ENCODE assay signal across 8 mouse cellular contexts in the genomic region with DNA sequence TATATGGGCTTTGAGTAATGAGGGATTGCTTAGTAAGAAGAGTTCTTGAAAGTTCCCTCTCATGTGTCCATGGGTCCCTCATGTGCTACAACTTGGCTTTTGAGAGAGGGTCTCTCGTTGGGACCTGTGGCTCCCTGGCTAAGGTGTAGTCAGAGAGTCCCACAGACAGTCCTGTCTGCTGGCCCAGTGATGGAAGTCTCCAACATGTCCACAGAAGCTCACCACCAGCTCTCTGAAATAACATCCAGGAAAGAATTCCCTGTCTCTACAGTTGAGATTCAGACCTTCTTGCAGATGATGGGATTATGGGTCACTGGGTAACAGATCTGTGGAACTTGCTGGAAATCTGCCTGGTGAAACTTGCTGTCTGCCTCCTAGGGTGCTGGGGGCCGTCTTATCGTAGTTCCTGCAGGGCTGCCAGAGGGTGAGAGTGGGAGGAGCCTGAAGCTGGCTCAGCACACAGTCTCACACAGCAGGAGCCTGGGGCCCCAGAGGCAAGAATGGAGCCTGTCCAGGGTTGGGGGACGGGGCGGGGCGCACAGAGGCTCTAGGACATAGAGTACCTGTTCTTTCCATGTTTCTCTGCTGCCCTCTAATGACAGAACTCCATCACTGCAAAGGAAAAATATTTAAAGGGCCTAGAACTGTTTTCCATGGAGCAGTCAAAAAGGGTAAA. TPM values are rescaled to one million over a fixed set of nuclear protein-coding genes. Genes with fewer than 3 reads are reported as not detected.
DNase-seq lines count a peak whose midpoint lies in the region; ATAC-seq and TF ChIP-seq lines count a peak whose summit lies in the region.

No protein-coding gene starts in this region.

- H3K27me3 ChIP-seq in CH12.LX (replicated peaks): no peaks in the 10 kb centered on the region
- no peaks in the 10 kb centered on the region for H3K27me3 ChIP-seq in forebrain, embryonic 12.5 days
- H3K27me3 ChIP-seq in heart, postnatal 0 days (ENCODE audit: control insufficient read depth, insufficient read depth, low read length): no peaks in the 10 kb centered on the region
- no peaks in the 10 kb centered on the region for H3K27me3 ChIP-seq in liver, embryonic 16.5 days (ENCODE audit: control insufficient read depth, insufficient read depth, low read depth, low read length)
- H3K27me3 ChIP-seq in neural tube, embryonic 12.5 days (replicated peaks): no peaks in the 10 kb centered on the region
- H3K27me3 ChIP-seq in stomach, postnatal 0 days (ENCODE audit: control insufficient read depth, insufficient read depth, low read length): no peaks in the 10 kb centered on the region

- no peaks in the 10 kb centered on the region for H3K79me2 ChIP-seq in CH12.LX (replicated peaks; ENCODE audit: control insufficient read depth, extremely low read depth, insufficient read depth, poor library complexity, severe bottlenecking)

- peak; percentile 10 to 80; a peak in 2 of 4 replicates for TF ChIP-seq CTCF in CH12.LX (conservative IDR thresholded peaks at IDR 0.05 in 1 of 2, IDR thresholded peaks at IDR 0.05 in 1 of 2; ENCODE audit: low read depth in 2 of 2, low read length in 2 of 2)
- TF ChIP-seq CTCF in heart, postnatal 0 days (IDR thresholded peaks at IDR 0.05; ENCODE audit: low read depth): peak; percentile 83
- peak; percentile 84 for TF ChIP-seq CTCF in stomach, postnatal 0 days (IDR thresholded peaks at IDR 0.05; ENCODE audit: low read depth)

- 10% methylated on average over 6 of the region's 6 CpGs for WGBS in forebrain, embryonic 12.5 days
- 5% methylated on average over 6 of the region's 6 CpGs for WGBS in heart, postnatal 0 days
- WGBS in liver, embryonic 16.5 days (ENCODE audit: insufficient replicate concordance): 4% methylated on average over 6 of the region's 6 CpGs
- 13% methylated on average over 6 of the region's 6 CpGs for WGBS in neural tube, embryonic 12.5 days
- 8% methylated on average over 6 of the region's 6 CpGs for WGBS in stomach, postnatal 0 days

- peak overlapping the region; percentile 66 for H3K27ac ChIP-seq in CH12.LX (ENCODE audit: insufficient read depth, low read depth)
- peak overlapping the region; percentile 15; the same call in 1 of the 2 replicates for H3K27ac ChIP-seq in forebrain, embryonic 12.5 days
- peak overlapping the region; percentile 90 for H3K27ac ChIP-seq in heart, postnatal 0 days (ENCODE audit: low read depth)
- peak overlapping the region; percentile 93 for H3K27ac ChIP-seq in liver, embryonic 16.5 days (ENCODE audit: low read length)
- H3K27ac ChIP-seq in neural tube, embryonic 12.5 days: no peak overlapping the region
- peak overlapping the region; percentile 72 for H3K27ac ChIP-seq in stomach, postnatal 0 days (replicated peaks)

- DNase-seq in CH12.LX (ENCODE audit: extremely low read depth): peak; percentile 96
- DNase-seq in c-Kit-positive CD71-positive TER-119-negative erythroid progenitor cells, embryonic 14.5 days (ENCODE audit: low read depth): peak; percentile 95
- DNase-seq in heart, postnatal 0 days (ENCODE audit: low spot score): peak; percentile 88
- DNase-seq in kidney, postnatal 36 days: peak; percentile 93 to 96
- peak; percentile 92 for DNase-seq in stomach, postnatal 0 days (ENCODE audit: low spot score)

- peaks cover 4 to 47% of the 10 kb centered on the region in 2 experiments for H3K4me1 ChIP-seq in CH12.LX (ENCODE audit: control insufficient read depth in 1 of 2, insufficient read depth in 2 of 2)
- peaks cover 10% of the 10 kb centered on the region for H3K4me1 ChIP-seq in forebrain, embryonic 12.5 days
- peaks cover 18% of the 10 kb centered on the region for H3K4me1 ChIP-seq in heart, postnatal 0 days (ENCODE audit: control insufficient read depth, insufficient read depth)
- peaks cover 33% of the 10 kb centered on the region for H3K4me1 ChIP-seq in liver, embryonic 16.5 days (ENCODE audit: control insufficient read depth, low read depth, low read length)
- no peaks in the 10 kb centered on the region; the same call in 1 of the 2 replicates for H3K4me1 ChIP-seq in neural tube, embryonic 12.5 days
- no peaks in the 10 kb centered on the region; the same call in 1 of the 2 replicates for H3K4me1 ChIP-seq in stomach, postnatal 0 days (replicated peaks; ENCODE audit: control insufficient read depth, insufficient read depth)

- peak; percentile 77 for TF ChIP-seq RAD21 in CH12.LX (IDR thresholded peaks at IDR 0.05; ENCODE audit: low read depth, low read length)

- peak overlapping the region; percentile 45 for H3K9ac ChIP-seq in CH12.LX (ENCODE audit: insufficient read depth, low read depth)
- H3K9ac ChIP-seq in forebrain, embryonic 12.5 days: no peak overlapping the region
- H3K9ac ChIP-seq in heart, postnatal 0 days (replicated peaks; ENCODE audit: low read depth, low read length): peak overlapping the region; percentile 20; the same call in 1 of the 2 replicates
- H3K9ac ChIP-seq in liver, embryonic 16.5 days (ENCODE audit: low read depth, low read length): peak overlapping the region; percentile 40
- peak overlapping the region; percentile 41; the same call in 1 of the 2 replicates for H3K9ac ChIP-seq in neural tube, embryonic 12.5 days
- H3K9ac ChIP-seq in stomach, postnatal 0 days (ENCODE audit: low read length): no peak overlapping the region

- ATAC-seq in forebrain, embryonic 12.5 days (ENCODE audit: low FRiP score): peak; percentile 95
- ATAC-seq in heart, postnatal 0 days (ENCODE audit: insufficient read depth, low read depth): peak; percentile 99
- peak; percentile 99 for ATAC-seq in liver, embryonic 16.5 days (ENCODE audit: low read depth)
- ATAC-seq in neural tube, embryonic 12.5 days (ENCODE audit: low FRiP score, low read depth): peak; percentile 96
- ATAC-seq in stomach, postnatal 0 days (ENCODE audit: low FRiP score, low TSS enrichment): peak; percentile 99

- TF ChIP-seq POLR2A in CH12.LX (IDR thresholded peaks at IDR 0.05; ENCODE audit: low read depth, low read length): peak; percentile 73

- H3K9me3 ChIP-seq in CH12.LX (replicated peaks; ENCODE audit: low read length): no peaks in the 10 kb centered on the region
- H3K9me3 ChIP-seq in forebrain, embryonic 12.5 days: no peaks in the 10 kb centered on the region
- no peaks in the 10 kb centered on the region for H3K9me3 ChIP-seq in heart, postnatal 0 days (replicated peaks; ENCODE audit: control insufficient read depth, low read length)
- H3K9me3 ChIP-seq in liver, embryonic 16.5 days (replicated peaks; ENCODE audit: control insufficient read depth, low read length): no peaks in the 10 kb centered on the region
- H3K9me3 ChIP-seq in neural tube, embryonic 12.5 days: no peaks in the 10 kb centered on the region
- no peaks in the 10 kb centered on the region for H3K9me3 ChIP-seq in stomach, postnatal 0 days (ENCODE audit: control insufficient read depth, low read length)

- TF ChIP-seq EP300 in CH12.LX (IDR thresholded peaks at IDR 0.05; ENCODE audit: low read length): no peak
- peak; percentile 68; the same call in 1 of the 2 replicates for TF ChIP-seq EP300 in heart, postnatal 0 days (IDR thresholded peaks at IDR 0.05; ENCODE audit: low read depth)
- no peak for TF ChIP-seq EP300 in stomach, postnatal 0 days (optimal IDR thresholded peaks at IDR 0.05)

- in situ Hi-C loops in CH12.LX (cut with MboI; ENCODE audit: low pct_ligation_motif_present, low pct_unique_long_range_greater_than_20kb, low sequenced_read_pairs): no loop called here

- no peaks in the 10 kb centered on the region for H3K36me3 ChIP-seq in CH12.LX (replicated peaks in 1 of 2; ENCODE audit: control insufficient read depth in 1 of 2, insufficient read depth in 1 of 2, low read length in 1 of 2)
- H3K36me3 ChIP-seq in forebrain, embryonic 12.5 days (replicated peaks): no peaks in the 10 kb centered on the region
- no peaks in the 10 kb centered on the region for H3K36me3 ChIP-seq in heart, postnatal 0 days (replicated peaks; ENCODE audit: control insufficient read depth, insufficient read depth, low read length)
- H3K36me3 ChIP-seq in liver, embryonic 16.5 days (ENCODE audit: control insufficient read depth, insufficient read depth): no peaks in the 10 kb centered on the region
- no peaks in the 10 kb centered on the region for H3K36me3 ChIP-seq in neural tube, embryonic 12.5 days
- H3K36me3 ChIP-seq in stomach, postnatal 0 days (ENCODE audit: control insufficient read depth, insufficient read depth, low read length): no peaks in the 10 kb centered on the region

- H3K4me3 ChIP-seq in CH12.LX (replicated peaks in 1 of 3; ENCODE audit: low read depth in 2 of 3, low read length in 2 of 3, poor library complexity in 1 of 3): peak overlapping the region; percentile 36 to 58 (median 51)
- 0 out of 2 replicates have a peak overlapping the region, but pooled peaks have one; percentile 7 for H3K4me3 ChIP-seq in forebrain, embryonic 12.5 days (replicated peaks)
- H3K4me3 ChIP-seq in heart, postnatal 0 days (ENCODE audit: low read depth, low read length): no peak overlapping the region
- H3K4me3 ChIP-seq in liver, embryonic 16.5 days (ENCODE audit: low read depth, low read length): peak overlapping the region; percentile 27; the same call in 1 of the 2 replicates
- no peak overlapping the region for H3K4me3 ChIP-seq in neural tube, embryonic 12.5 days
- no peak overlapping the region for H3K4me3 ChIP-seq in stomach, postnatal 0 days (ENCODE audit: low read depth, low read length)

- peak overlapping the region; percentile 71 for H3K4me2 ChIP-seq in CH12.LX (ENCODE audit: insufficient read depth, low read depth, poor library complexity, severe bottlenecking)
- H3K4me2 ChIP-seq in forebrain, embryonic 12.5 days: peak overlapping the region; percentile 40
- peak overlapping the region; percentile 41 for H3K4me2 ChIP-seq in heart, postnatal 0 days (ENCODE audit: low read depth, low read length)
- H3K4me2 ChIP-seq in liver, embryonic 16.5 days (ENCODE audit: low read depth, low read length): peak overlapping the region; percentile 53
- peak overlapping the region; percentile 51 for H3K4me2 ChIP-seq in neural tube, embryonic 12.5 days (replicated peaks)
- peak overlapping the region; percentile 44 for H3K4me2 ChIP-seq in stomach, postnatal 0 days (replicated peaks; ENCODE audit: low read depth)

- dilution Hi-C loops in CH12.LX (cut with MboI; ENCODE audit: extremely low pct_ligation_motif_present, extremely low pct_unique_long_range_greater_than_20kb, low sequenced_read_pairs): no loop called here

RNA-seq across cellular contexts. Expression of a gene that starts 7.3 kb away (rescaled TPM):
- total RNA-seq in CH12.LX (2012; rRNA removed) (10.5 and 14.3 TPM in 2 replicates), CH12.LX (2014; rRNA removed) (22.9 and 24.6 TPM in 2 replicates)
- polyA plus RNA-seq in CH12.LX (2012; ENCODE audit: insufficient read length, low read depth): 29.9 and 32.6 TPM in 2 replicates
- polyA plus RNA-seq in forebrain, embryonic 12.5 days (2016; fragmentation: Nextera tagmentation; extraction: Ambion mirVana): 12.3 and 13.5 TPM in 2 replicates
- 8.7 and 9.4 TPM in 2 replicates for total RNA-seq in heart, postnatal 0 days (2014; rRNA removed; ENCODE audit: low replicate concordance)
- 7.7 and 7.8 TPM in 2 replicates for polyA plus RNA-seq in heart, postnatal 0 days (2015; fragmentation: Nextera tagmentation; extraction: Ambion mirVana)
- 12.1 and 12.6 TPM in 2 replicates for polyA plus RNA-seq in liver, embryonic 16.5 days (2015; fragmentation: Nextera tagmentation; extraction: Ambion mirVana)
- 11.2 and 13.0 TPM in 2 replicates for polyA plus RNA-seq in neural tube, embryonic 12.5 days (2016; fragmentation: Nextera tagmentation; extraction: Ambion mirVana)
- 11.0 and 11.8 TPM in 2 replicates for polyA plus RNA-seq in stomach, postnatal 0 days (2015; fragmentation: Nextera tagmentation; extraction: Ambion mirVana)

RNA-seq across cellular contexts. Expression of a gene that starts 32.1 kb away (rescaled TPM):
- total RNA-seq in CH12.LX (2012; rRNA removed) (not detected in 2 replicates), CH12.LX (2014; rRNA removed) (not detected in 2 replicates)
- not detected in 2 replicates for polyA plus RNA-seq in CH12.LX (2012; ENCODE audit: insufficient read length, low read depth)
- not detected in 2 replicates for polyA plus RNA-seq in forebrain, embryonic 12.5 days (2016; fragmentation: Nextera tagmentation; extraction: Ambion mirVana)
- total RNA-seq in heart, postnatal 0 days (2014; rRNA removed; ENCODE audit: low replicate concordance): not detected in 2 replicates
- not detected in 2 replicates for polyA plus RNA-seq in heart, postnatal 0 days (2015; fragmentation: Nextera tagmentation; extraction: Ambion mirVana)
- not detected in 2 replicates for polyA plus RNA-seq in liver, embryonic 16.5 days (2015; fragmentation: Nextera tagmentation; extraction: Ambion mirVana)
- not detected in 2 replicates for polyA plus RNA-seq in neural tube, embryonic 12.5 days (2016; fragmentation: Nextera tagmentation; extraction: Ambion mirVana)
- not detected in 2 replicates for polyA plus RNA-seq in stomach, postnatal 0 days (2015; fragmentation: Nextera tagmentation; extraction: Ambion mirVana)

RNA-seq across cellular contexts. Expression of a gene that starts 34.9 kb away (rescaled TPM):
- total RNA-seq in CH12.LX (2012; rRNA removed) (0.29 and 0.30 TPM in 2 replicates), CH12.LX (2014; rRNA removed) (0.61 and 0.82 TPM in 2 replicates)
- 1.5 and 2.0 TPM in 2 replicates for polyA plus RNA-seq in CH12.LX (2012; ENCODE audit: insufficient read length, low read depth)
- 13.9 and 15.2 TPM in 2 replicates for polyA plus RNA-seq in forebrain, embryonic 12.5 days (2016; fragmentation: Nextera tagmentation; extraction: Ambion mirVana)
- 12.8 and 18.5 TPM in 2 replicates for total RNA-seq in heart, postnatal 0 days (2014; rRNA removed; ENCODE audit: low replicate concordance)
- 32.0 and 32.3 TPM in 2 replicates for polyA plus RNA-seq in heart, postnatal 0 days (2015; fragmentation: Nextera tagmentation; extraction: Ambion mirVana)
- 25.3 and 25.6 TPM in 2 replicates for polyA plus RNA-seq in liver, embryonic 16.5 days (2015; fragmentation: Nextera tagmentation; extraction: Ambion mirVana)
- 19.5 TPM in 2 replicates for polyA plus RNA-seq in neural tube, embryonic 12.5 days (2016; fragmentation: Nextera tagmentation; extraction: Ambion mirVana)
- 21.1 and 22.7 TPM in 2 replicates for polyA plus RNA-seq in stomach, postnatal 0 days (2015; fragmentation: Nextera tagmentation; extraction: Ambion mirVana)

RNA-seq across cellular contexts. Expression of a gene that starts 57.2 kb away (rescaled TPM):
- 2.6 and 2.9 TPM in 2 replicates for total RNA-seq in CH12.LX (2012; rRNA removed)
- 4.6 and 5.2 TPM in 2 replicates for total RNA-seq in CH12.LX (2014; rRNA removed)
- 5.5 and 6.6 TPM in 2 replicates for polyA plus RNA-seq in CH12.LX (2012; ENCODE audit: insufficient read length, low read depth)
- polyA plus RNA-seq in forebrain, embryonic 12.5 days (2016; fragmentation: Nextera tagmentation; extraction: Ambion mirVana): 13.2 and 13.8 TPM in 2 replicates
- total RNA-seq in heart, postnatal 0 days (2014; rRNA removed; ENCODE audit: low replicate concordance): 8.1 and 10.5 TPM in 2 replicates
- polyA plus RNA-seq in heart, postnatal 0 days (2015; fragmentation: Nextera tagmentation; extraction: Ambion mirVana): 4.4 TPM in 2 replicates
- polyA plus RNA-seq in liver, embryonic 16.5 days (2015; fragmentation: Nextera tagmentation; extraction: Ambion mirVana): 5.8 and 6.8 TPM in 2 replicates
- 7.3 and 7.9 TPM in 2 replicates for polyA plus RNA-seq in neural tube, embryonic 12.5 days (2016; fragmentation: Nextera tagmentation; extraction: Ambion mirVana)
- polyA plus RNA-seq in stomach, postnatal 0 days (2015; fragmentation: Nextera tagmentation; extraction: Ambion mirVana): 6.0 and 6.5 TPM in 2 replicates

Comparison
In these comparisons a context has a peak if more than half of its experiments do, and no peak if none do; other contexts are left out.
1. H3K4me3 ChIP-seq: peak in CH12.LX (3 of 3), forebrain, embryonic 12.5 days (single experiment) and liver, embryonic 16.5 days (single experiment); none in heart, postnatal 0 days (single experiment), neural tube, embryonic 12.5 days (single experiment) and stomach, postnatal 0 days (single experiment).
2. H3K9ac ChIP-seq: peak in CH12.LX (single experiment), heart, postnatal 0 days (single experiment), liver, embryonic 16.5 days (single experiment) and neural tube, embryonic 12.5 days (single experiment); none in forebrain, embryonic 12.5 days (single experiment) and stomach, postnatal 0 days (single experiment).
3. Peak in every context shown above with its lines, with median percentiles within 50 percentile points of each other: DNase-seq, H3K4me2 ChIP-seq, CTCF ChIP-seq and ATAC-seq.